Mouse (Mus musculus) embryo, embryonic 9.5 days (tissue): ENCODE results near the gene Tmem150a.
A peak's percentile ranks its signal among the peaks of the same experiment; 100 is the strongest.

Experiments used
- DNase-seq: peaks from one replicate; pipeline ENCODE4 v3.0.0-alpha.2; 2017; ENCODE audit errors: extremely low spot score

The Tmem150a gene

GRCm38 (mm10) chr6:72352636-72353405 is 2.4 kb upstream of the Tmem150a start:
- DNase-seq = no peak

DNA sequence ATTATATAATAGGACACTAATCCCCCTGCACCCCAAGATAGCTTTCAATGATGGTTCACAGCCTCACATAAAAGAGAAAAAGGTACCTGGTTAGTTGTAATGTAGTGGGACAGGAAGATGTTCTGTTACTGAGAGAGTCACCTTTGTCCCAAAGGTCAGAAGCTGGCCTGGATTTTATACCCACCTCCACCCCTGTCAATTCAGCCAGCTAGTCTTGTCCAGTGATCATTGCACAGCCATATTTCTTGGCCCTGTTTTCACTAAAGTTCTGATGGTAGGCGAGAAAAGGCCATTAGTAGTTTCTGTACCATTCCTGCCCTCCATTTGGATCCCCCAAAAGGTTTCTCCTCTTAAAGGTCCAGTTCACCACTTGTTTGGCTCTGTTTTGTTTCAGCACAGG is 1.2 kb upstream of the Tmem150a start:
- DNase-seq = no peak

GRCm38 (mm10) chr6:72356001-72356532 is 820 bp downstream of the Tmem150a start:
- DNase-seq = no peak

DNA sequence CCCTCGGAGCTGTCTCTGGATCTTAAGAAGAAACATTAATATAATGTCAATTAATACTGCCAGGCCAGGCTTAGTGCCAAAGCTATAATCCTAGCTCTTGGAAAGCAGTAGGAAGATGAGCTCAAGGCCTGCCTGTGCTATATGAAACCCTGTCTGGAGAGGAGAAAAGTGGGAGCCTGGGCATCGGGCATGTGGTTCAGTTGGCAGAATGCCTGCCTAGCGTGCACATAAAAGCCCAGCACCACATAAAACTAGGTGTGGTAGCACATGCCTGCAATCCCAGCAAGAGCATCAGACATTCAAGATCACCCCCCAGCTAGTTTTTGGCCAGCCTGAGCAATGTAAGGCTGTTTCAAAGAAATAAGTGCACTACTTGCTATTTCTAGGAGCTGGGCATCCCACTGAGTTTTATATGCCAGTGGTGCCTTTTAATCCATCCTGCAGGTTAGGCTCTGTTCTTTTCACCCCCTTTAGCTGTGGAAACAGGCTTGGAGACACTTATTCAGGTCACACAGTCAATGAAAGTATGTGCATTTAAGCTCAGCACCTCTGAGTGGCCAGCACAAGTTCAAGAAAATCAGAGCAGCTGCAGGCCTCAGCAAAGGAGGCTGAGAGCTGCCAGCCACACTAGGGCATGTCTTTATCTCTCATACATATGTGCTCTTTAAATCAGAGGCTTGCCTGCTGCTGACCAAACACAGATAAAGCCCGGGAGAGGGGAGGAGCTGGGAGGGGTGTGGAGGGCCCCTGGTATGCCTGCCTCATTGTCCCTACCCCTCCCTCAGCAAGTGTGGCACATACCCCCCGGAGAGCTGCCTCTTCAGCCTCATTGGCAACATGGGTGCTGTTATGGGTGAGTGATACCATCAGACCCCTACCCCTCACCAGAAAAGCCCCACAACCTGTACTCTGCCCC is 2.2 kb downstream of the Tmem150a start:
- no peak for DNase-seq

GRCm38 (mm10) chr6:72358086-72358764 is 3.0 kb downstream of the Tmem150a start:
- DNase-seq = no peak

DNA sequence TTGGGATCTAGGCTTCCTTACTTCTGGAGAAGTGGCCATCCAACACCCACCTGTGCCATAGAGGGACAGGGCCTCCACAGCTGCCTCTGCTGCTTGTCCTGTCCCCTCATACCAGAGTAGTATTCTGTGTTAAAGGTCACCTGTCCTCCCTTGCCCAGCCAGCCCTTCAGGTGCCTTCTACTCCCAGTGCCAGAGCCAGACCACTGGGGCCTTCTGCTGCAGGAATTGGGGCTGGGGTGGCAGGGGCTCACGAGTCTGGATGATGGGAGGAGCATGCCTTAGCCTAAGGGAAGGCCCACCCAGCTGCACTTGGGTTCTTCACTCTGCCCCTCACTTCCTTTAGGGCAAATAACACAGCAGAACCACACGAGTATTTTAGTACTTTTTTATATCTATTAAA is 4.1 kb downstream of the Tmem150a start:
- no peak for DNase-seq

DNA sequence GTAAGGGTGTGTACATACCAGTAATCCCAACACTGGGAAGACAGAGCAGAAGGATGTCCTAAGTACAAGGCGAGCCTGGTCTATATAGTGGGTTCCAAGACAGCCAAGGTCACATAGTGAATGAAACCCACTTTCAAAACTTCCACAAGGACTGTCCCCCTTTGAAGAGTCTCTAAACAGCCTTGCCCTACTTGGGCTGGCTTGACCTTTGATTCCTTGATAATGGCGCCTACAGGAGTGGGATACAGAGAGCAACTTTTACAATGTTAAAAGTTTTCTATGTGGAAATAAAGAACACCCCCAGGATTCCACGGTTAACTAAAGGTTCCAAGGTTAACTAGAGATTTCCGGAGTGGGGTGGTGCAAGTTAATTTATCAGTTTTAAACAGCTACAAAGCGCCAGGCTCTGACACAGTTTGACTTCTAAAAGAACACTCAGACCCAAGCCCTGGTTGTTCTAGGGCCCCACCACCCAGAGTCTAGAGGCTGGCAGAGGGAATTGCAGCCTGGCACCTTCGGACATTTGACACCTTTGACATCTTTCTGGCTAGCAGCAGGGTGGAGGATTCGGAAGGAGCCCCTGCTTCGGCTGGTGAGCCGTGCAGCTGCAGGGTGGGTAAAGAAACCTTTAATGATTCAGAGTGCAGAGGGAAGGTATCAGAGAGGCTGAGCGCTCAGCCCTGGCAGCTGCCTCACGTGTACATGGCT is 4.8 kb downstream of the Tmem150a start:
- DNase-seq = no peak

GRCm38 (mm10) chr6:72360599-72360935 is 5.3 kb downstream of the Tmem150a start:
- no peak for DNase-seq

GRCm38 (mm10) chr6:72361121-72361551 is 5.9 kb downstream of the Tmem150a start:
- DNase-seq = no peak

- peak; percentile 94 for DNase-seq
Measured at GRCm38 (mm10) chr6:72362132-72363028, 7.1 kb downstream of the Tmem150a start.

GRCm38 (mm10) chr6:72364009-72364408 is 8.8 kb downstream of the Tmem150a start:
- no peak for DNase-seq

- no peak for DNase-seq
Measured at GRCm38 (mm10) chr6:72364985-72365384, 9.7 kb downstream of the Tmem150a start.

GRCm38 (mm10) chr6:72366304-72366703 is 11.1 kb downstream of the Tmem150a start:
- DNase-seq = no peak

DNA sequence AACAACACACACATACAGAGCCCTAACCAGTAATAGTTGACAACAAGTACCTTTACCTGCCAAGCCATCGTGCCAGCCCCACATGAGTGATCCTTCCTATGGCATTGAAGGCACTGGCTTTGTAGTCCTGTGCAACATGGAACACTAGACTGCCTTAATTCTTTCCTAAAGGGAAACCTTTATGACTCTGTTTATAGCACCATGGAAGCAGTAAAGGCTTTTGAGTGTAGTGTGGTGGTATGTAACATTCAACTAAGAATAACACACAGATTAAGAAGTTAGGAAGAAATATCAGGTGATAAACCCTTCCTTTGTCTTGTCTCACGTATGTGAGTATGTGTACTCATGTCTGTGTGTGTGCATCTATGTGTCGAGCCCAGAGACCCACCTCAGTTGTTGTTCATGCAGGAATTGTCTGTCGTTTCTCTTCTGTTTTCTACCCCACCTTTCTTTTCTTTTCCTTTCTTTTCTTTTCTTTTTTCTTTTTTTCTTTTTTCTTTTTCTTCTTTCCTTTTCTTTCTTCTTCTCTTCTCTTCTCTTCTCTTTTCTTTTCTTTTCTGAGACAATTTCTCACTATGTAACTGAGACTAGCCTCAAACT is 11.7 kb downstream of the Tmem150a start, which contains the start of gene Rnf181:
Gene Rnf181, minus strand, starts transcription at position 113 of the 600 bp plus-strand sequence.
- no peak for DNase-seq

DNA sequence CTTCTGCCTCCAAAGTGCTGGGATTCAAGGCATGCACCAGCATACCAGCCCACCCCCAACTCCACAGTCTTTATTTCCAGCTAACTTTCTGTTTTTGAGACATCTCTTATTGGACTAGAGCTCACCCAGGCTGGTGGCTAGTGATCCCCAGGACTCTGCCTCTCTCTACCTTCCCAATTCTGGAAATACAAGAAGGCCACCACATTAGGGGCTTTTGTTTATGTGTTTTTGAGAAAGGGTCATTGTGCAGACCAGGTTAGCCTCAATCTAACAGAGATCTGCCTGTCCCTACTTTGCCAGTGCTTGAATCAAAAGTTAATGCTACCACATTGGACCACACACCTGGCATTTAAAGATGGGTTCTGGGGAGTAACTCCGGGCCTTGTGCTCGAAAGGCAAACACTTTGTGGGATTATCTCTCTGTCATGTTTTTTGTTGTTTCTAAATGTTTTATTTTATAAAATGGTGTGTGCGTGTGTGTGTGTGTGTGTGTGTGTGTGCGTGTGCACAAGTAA is 12.3 kb downstream of the Tmem150a start:
- no peak for DNase-seq

- no peak for DNase-seq
Measured at GRCm38 (mm10) chr6:72369557-72369956, 14.3 kb downstream of the Tmem150a start.

DNA sequence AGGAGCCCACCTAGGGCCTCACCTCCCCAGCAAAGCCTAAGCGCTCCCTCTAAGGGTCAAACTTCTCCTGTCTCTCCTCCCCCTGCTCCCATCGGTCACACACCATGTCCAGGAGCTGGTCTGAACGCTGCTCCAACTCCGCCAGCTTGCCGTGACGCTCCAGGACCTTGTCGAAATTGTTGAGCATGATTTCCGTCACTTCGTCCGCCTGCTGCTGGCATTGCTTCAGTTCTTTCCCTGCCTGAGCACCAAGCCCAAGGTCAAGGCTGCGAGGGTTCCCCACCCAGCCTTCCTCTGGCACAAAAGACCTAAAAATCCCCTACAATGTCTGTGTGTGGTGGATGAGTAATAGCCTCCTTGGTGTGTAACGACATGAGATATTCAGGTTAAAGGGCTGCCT is 14.8 kb downstream of the Tmem150a start:
- DNase-seq = no peak

GRCm38 (mm10) chr6:72371147-72371546 is 15.9 kb downstream of the Tmem150a start:
- DNase-seq = no peak

- no peak for DNase-seq
Measured at GRCm38 (mm10) chr6:72371571-72371970, 16.3 kb downstream of the Tmem150a start.

- no peak for DNase-seq
Measured at GRCm38 (mm10) chr6:72373184-72373583, 17.9 kb downstream of the Tmem150a start.
